Mouse (Mus musculus): ENCODE data around the gene Ovca2. TPM values are rescaled to one million over a fixed set of nuclear protein-coding genes. Genes with fewer than 3 reads are reported as not detected.
A peak's percentile ranks its signal among the peaks of the same experiment; 100 is the strongest.
"Not testable (repeated sequence)": the region's sequence is repeated elsewhere in the genome, so short reads cannot be mapped to it uniquely, and the experiment has no call there.

Gene Ovca2
- polyA plus RNA-seq, 1 experiment from 2014 or later: 25.1 TPM

- ATAC-seq (ENCODE audit: insufficient number of reproducible peaks, low FRiP score, low TSS enrichment, low read depth): 0 out of 2 replicates have a peak, but pooled peaks have one; percentile 35
- Histone ChIP-seq H3K4me1 (peaks cover 10% of the 10 kb centered on the region), H3K27ac (replicated peaks) (no peak overlapping the region; the same call in 1 of the 2 replicates), H3K36me3 (peaks cover 41% of the 10 kb centered on the region), H3K9me3 (replicated peaks) (no peaks in the 10 kb centered on the region), H3K4me3 (replicated peaks) (no peak overlapping the region), H3K27me3 (no peaks in the 10 kb centered on the region), H3K9ac (no peak overlapping the region), H3K4me2 (replicated peaks) (no peak overlapping the region)
- WGBS: 89% methylated on average over 5 of the region's 5 CpGs
These were observed 5.9 kb upstream of the Ovca2 start for GRCm38 (mm10) chr11:75184573-75184972.

DNA sequence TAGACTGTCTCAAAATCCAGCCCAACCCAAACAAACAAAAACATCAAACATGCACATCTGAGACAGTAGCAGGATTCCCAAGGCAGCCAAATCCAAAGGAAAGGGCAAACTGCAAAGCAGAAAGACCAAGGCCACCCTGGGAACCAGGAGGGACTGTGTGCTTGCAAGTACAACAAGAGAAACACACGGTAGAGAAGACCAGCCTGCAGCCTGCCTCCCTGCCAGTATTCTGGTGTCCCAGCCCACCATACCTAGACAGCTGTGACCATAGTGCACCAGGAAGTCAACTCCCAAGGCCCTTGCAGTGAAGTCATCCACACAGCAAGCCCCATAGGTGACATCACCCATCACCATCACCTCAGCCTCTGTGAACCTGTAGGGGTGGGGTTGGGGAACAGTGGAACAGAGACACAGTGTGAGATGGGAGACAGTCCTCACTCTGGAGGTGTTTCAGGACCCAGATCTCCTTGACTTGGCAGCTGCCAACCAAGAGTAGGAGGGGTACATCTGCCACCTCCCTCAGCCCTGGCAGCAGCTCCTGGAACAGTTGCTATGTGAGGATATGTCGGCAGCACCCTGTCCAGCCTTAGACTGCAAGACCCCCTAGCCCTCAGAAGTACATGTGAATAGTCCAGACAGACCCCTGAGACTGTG lies 5.4 kb upstream of the Ovca2 start:
- Histone ChIP-seq H3K4me1 (peaks cover 6% of the 10 kb centered on the region), H3K4me2 (replicated peaks) (no peak overlapping the region), H3K9me3 (replicated peaks) (no peaks in the 10 kb centered on the region), H3K27ac (replicated peaks) (no peak overlapping the region), H3K4me3 (replicated peaks) (no peak overlapping the region), H3K27me3 (no peaks in the 10 kb centered on the region), H3K9ac (no peak overlapping the region), H3K36me3 (peaks cover 41% of the 10 kb centered on the region)
- WGBS: 81% methylated on average over 2 of the region's 2 CpGs
- no peak for ATAC-seq (ENCODE audit: insufficient number of reproducible peaks, low FRiP score, low TSS enrichment, low read depth)

DNA sequence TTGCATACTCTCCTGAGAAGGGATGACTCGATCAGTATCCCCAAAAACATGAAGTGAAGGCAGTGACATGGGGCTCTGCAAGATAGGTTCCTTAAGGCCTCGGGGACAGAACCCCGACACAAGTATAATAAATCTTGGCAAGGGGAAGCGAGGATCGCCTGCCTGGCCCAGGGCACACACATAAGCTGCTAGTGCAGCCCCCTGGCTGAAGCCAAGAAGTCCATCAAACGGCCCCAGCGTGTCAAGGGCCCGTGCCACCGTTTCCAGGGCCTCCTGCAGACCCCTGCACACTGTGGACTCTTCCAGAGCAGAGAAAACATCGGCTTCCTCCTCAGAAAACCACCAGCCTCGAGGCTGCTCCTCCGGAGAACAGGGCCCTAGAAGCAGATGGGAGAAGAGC lies 624 bp downstream of the Ovca2 start:
- 51% methylated on average over 12 of the region's 12 CpGs for WGBS
- no peak for ATAC-seq (ENCODE audit: insufficient number of reproducible peaks, low FRiP score, low TSS enrichment, low read depth)
- Histone ChIP-seq H3K9me3 (replicated peaks) (no peaks in the 10 kb centered on the region), H3K9ac (peak overlapping the region; percentile 53), H3K36me3 (peaks cover 40% of the 10 kb centered on the region), H3K27ac (replicated peaks) (0 out of 2 replicates have a peak overlapping the region, but pooled peaks have one; percentile 82), H3K27me3 (peaks cover 13% of the 10 kb centered on the region), H3K4me3 (replicated peaks) (peak overlapping the region; percentile 59), H3K4me2 (replicated peaks) (peak overlapping the region; percentile 71), H3K4me1 (peaks cover 25% of the 10 kb centered on the region)

- Histone ChIP-seq H3K27me3 (peaks cover 47% of the 10 kb centered on the region), H3K4me1 (peaks cover 58% of the 10 kb centered on the region), H3K36me3 (peaks cover 13% of the 10 kb centered on the region)
- not testable (repeated sequence) for H3K4me2 ChIP-seq (replicated peaks); H3K4me3 ChIP-seq (replicated peaks); H3K27ac ChIP-seq (replicated peaks); H3K9ac ChIP-seq; ATAC-seq (ENCODE audit: insufficient number of reproducible peaks, low FRiP score, low TSS enrichment, low read depth); H3K9me3 ChIP-seq (replicated peaks)
- 68% methylated on average over 6 of the region's 6 CpGs for WGBS
These were observed 4.1 kb downstream of the Ovca2 start for GRCm38 (mm10) chr11:75174574-75174973.

- 4% methylated on average over 15 of the region's 15 CpGs for WGBS
- peaks cover 55% of the 10 kb centered on the region for H3K27me3 ChIP-seq
- peak overlapping the region; percentile 93 for H3K4me2 ChIP-seq (replicated peaks)
- H3K9ac ChIP-seq: peak overlapping the region; percentile 16; the same call in 1 of the 2 replicates
- no peak for ATAC-seq (ENCODE audit: insufficient number of reproducible peaks, low FRiP score, low TSS enrichment, low read depth)
- H3K36me3 ChIP-seq: peaks cover 13% of the 10 kb centered on the region
- peak overlapping the region; percentile 63 for H3K4me3 ChIP-seq (replicated peaks)
- no peaks in the 10 kb centered on the region for H3K9me3 ChIP-seq (replicated peaks)
- peaks cover 62% of the 10 kb centered on the region for H3K4me1 ChIP-seq
- H3K27ac ChIP-seq (replicated peaks): no peak overlapping the region
These were observed 4.9 kb downstream of the Ovca2 start for GRCm38 (mm10) chr11:75173799-75174165.

DNA sequence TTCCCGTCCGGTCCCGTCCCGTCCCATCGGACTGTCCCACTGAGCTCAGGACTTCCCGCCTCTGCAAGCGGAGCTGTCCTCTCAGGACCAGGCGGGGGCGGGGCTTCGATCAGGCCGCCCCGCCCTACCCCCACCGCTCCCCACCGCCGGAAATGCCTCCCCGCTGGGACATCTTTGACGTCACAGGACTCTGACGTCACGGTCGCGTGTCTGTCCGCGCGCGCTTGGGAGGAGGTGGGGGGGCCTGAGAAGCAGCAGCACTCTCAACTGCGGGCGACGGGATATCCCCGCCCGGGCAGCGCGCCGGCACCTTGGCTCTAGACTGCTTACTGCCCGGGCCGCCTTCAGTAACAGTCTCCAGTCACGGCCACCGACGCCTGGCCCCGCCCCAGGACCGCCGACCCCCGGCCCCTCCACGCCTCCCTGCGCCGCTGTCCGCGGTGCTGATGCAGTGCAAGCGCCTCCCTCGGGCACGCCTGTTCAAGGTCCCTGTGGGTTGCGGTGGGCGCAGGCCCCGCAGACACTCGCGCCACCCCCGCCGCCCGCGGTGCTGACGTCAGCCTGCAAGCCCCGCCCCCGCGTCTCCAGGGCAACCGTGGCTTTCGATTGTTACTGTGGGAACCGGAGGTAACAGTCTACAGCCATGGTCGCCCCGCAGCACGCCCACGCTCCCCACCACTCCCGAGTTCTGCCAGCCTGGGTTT lies 5.4 kb downstream of the Ovca2 start:
- peak overlapping the region; percentile 16; the same call in 1 of the 2 replicates for H3K9ac ChIP-seq
- peak overlapping the region; percentile 63 for H3K4me3 ChIP-seq (replicated peaks)
- H3K4me1 ChIP-seq: peaks cover 66% of the 10 kb centered on the region
- H3K27ac ChIP-seq (replicated peaks): no peak overlapping the region
- no peaks in the 10 kb centered on the region for H3K9me3 ChIP-seq (replicated peaks)
- under 1% methylated on average over 71 of the region's 71 CpGs for WGBS
- H3K27me3 ChIP-seq: peaks cover 60% of the 10 kb centered on the region
- ATAC-seq (ENCODE audit: insufficient number of reproducible peaks, low FRiP score, low TSS enrichment, low read depth): peak; percentile 48
- H3K36me3 ChIP-seq: peaks cover 13% of the 10 kb centered on the region
- H3K4me2 ChIP-seq (replicated peaks): peak overlapping the region; percentile 93

- Histone ChIP-seq H3K9me3 (replicated peaks) (no peaks in the 10 kb centered on the region), H3K4me3 (replicated peaks) (peak overlapping the region; percentile 63), H3K4me1 (peaks cover 65% of the 10 kb centered on the region), H3K9ac (no peak overlapping the region), H3K27ac (replicated peaks) (no peak overlapping the region), H3K36me3 (peaks cover 10% of the 10 kb centered on the region), H3K27me3 (peaks cover 68% of the 10 kb centered on the region), H3K4me2 (replicated peaks) (peak overlapping the region; percentile 93)
- no peak for ATAC-seq (ENCODE audit: insufficient number of reproducible peaks, low FRiP score, low TSS enrichment, low read depth)
- WGBS: under 1% methylated on average over 75 of the region's 75 CpGs
These were observed 6.2 kb downstream of the Ovca2 start for GRCm38 (mm10) chr11:75172151-75173094.

GRCm38 (mm10) chr11:75171186-75171865 lies 7.3 kb downstream of the Ovca2 start:
- WGBS: 10% methylated on average over 17 of the region's 17 CpGs
- H3K9me3 ChIP-seq (replicated peaks): no peaks in the 10 kb centered on the region
- no peak overlapping the region for H3K27ac ChIP-seq (replicated peaks)
- H3K4me3 ChIP-seq (replicated peaks): peak overlapping the region; percentile 6; the same call in 1 of the 2 replicates
- no peaks in the 10 kb centered on the region for H3K36me3 ChIP-seq
- H3K9ac ChIP-seq: no peak overlapping the region
- H3K27me3 ChIP-seq: peaks cover 79% of the 10 kb centered on the region
- H3K4me2 ChIP-seq (replicated peaks): no peak overlapping the region
- peaks cover 75% of the 10 kb centered on the region for H3K4me1 ChIP-seq
- no peak for ATAC-seq (ENCODE audit: insufficient number of reproducible peaks, low FRiP score, low TSS enrichment, low read depth)

- peaks cover 86% of the 10 kb centered on the region for H3K4me1 ChIP-seq
- H3K9me3 ChIP-seq (replicated peaks): no peaks in the 10 kb centered on the region
- H3K27me3 ChIP-seq: peaks cover 89% of the 10 kb centered on the region
- peak overlapping the region; percentile 96 for H3K4me2 ChIP-seq (replicated peaks)
- ATAC-seq (ENCODE audit: insufficient number of reproducible peaks, low FRiP score, low TSS enrichment, low read depth): peak; percentile 51
- H3K4me3 ChIP-seq (replicated peaks): peak overlapping the region; percentile 64
- under 1% methylated on average over 38 of the region's 38 CpGs for WGBS
- no peak overlapping the region for H3K9ac ChIP-seq
- H3K36me3 ChIP-seq: no peaks in the 10 kb centered on the region
- peak overlapping the region; percentile 28; the same call in 1 of the 2 replicates for H3K27ac ChIP-seq (replicated peaks)
These were observed 8.4 kb downstream of the Ovca2 start for GRCm38 (mm10) chr11:75170136-75170751.

GRCm38 (mm10) chr11:75169405-75170080 lies 9.1 kb downstream of the Ovca2 start, which contains the start of gene Hic1:
TSS of gene Hic1 (minus strand) at chr11:75169519.
- Histone ChIP-seq H3K4me3 (replicated peaks) (peak within 1 kb of the TSS; percentile 64), H3K9ac (peak within 1 kb of the TSS; percentile 55), H3K4me1 (peaks cover 93% of the 10 kb centered on the region), H3K36me3 (peaks cover 3% of the 10 kb centered on the region; the same call in 1 of the 2 replicates), H3K9me3 (replicated peaks) (no peaks in the 10 kb centered on the region), H3K27me3 (peaks cover 96% of the 10 kb centered on the region), H3K4me2 (replicated peaks) (peak within 1 kb of the TSS; percentile 96), H3K27ac (replicated peaks) (peak within 1 kb of the TSS; percentile 65)
- WGBS: 5% methylated on average over 23 of the region's 23 CpGs
- ATAC-seq (ENCODE audit: insufficient number of reproducible peaks, low FRiP score, low TSS enrichment, low read depth): no peak

Data from embryonic facial prominence, embryonic 15.5 days (tissue).